Mouse (Mus musculus): ENCODE results near the gene Lmnb2.

GRCm38 (mm10) chr10:80962051-80962472, 44.0 kb upstream of the Lmnb2 start:
- TF ChIP-seq MAX (IDR thresholded peaks at IDR 0.05) (no peak), CTCF (IDR thresholded peaks at IDR 0.05; ENCODE audit: control insufficient read depth, insufficient read depth, insufficient read length) (no peak), MYOD1 (IDR thresholded peaks at IDR 0.05; ENCODE audit: control insufficient read depth, insufficient read length, low read depth) (no peak), CEBPB (IDR thresholded peaks at IDR 0.05; ENCODE audit: low read depth) (no peak)

Measured in C2C12 (cell line).